Mouse (Mus musculus) embryonic facial prominence, embryonic 11.5 days (tissue): ENCODE measurements around the gene Tm9sf1. TPM values are rescaled to one million over a fixed set of nuclear protein-coding genes. Genes with fewer than 3 reads are reported as not detected.
A peak's percentile ranks its signal among the peaks of the same experiment; 100 is the strongest.

Experiments
- ATAC-seq: fragments of 200-750 bp; cut with Nextera tagmentation; replicated peaks from 2 replicates; pipeline ENCODE4 v1.8.0; 2017; ENCODE audit warnings: low read depth; ENCODE audit not compliant: insufficient number of reproducible peaks, low FRiP score, low TSS enrichment
- DNase-seq: peaks from one replicate; pipeline ENCODE4 v3.0.0-alpha.2; 2015; ENCODE audit warnings: low spot score
- H3K27ac ChIP-seq: fragments of 300-500 bp; sonication (generic); replicated peaks from 2 replicates; pipeline ENCODE4 v1.5.1; 2014; ENCODE audit warnings: mild to moderate bottlenecking, low read depth, low read length, control low read depth
- H3K27me3 ChIP-seq: fragments of 300-500 bp; sonication (generic); 2 replicates; pipeline ENCODE4 v1.6.1; 2014; ENCODE audit warnings: mild to moderate bottlenecking, low read length, moderate library complexity, mixed read lengths; ENCODE audit not compliant: control insufficient read depth, insufficient read depth
- H3K36me3 ChIP-seq: fragments of 300-500 bp; sonication (generic); replicated peaks from 2 replicates; pipeline ENCODE4 v1.6.1; 2014; ENCODE audit warnings: low read depth, mild to moderate bottlenecking, low read length, moderate library complexity, mixed read lengths; ENCODE audit not compliant: control insufficient read depth, insufficient read depth
- H3K4me1 ChIP-seq: fragments of 300-500 bp; sonication (generic); 2 replicates; pipeline ENCODE4 v1.6.1; 2014; ENCODE audit warnings: low read length, mixed read lengths; ENCODE audit not compliant: control insufficient read depth, insufficient read depth
- H3K4me2 ChIP-seq: fragments of 300-500 bp; sonication (generic); 2 replicates; pipeline ENCODE4 v1.6.1; 2014; ENCODE audit warnings: low read depth, mild to moderate bottlenecking, control low read depth, low read length, moderate library complexity
- H3K4me3 ChIP-seq: fragments of 300-500 bp; sonication (generic); 2 replicates; pipeline ENCODE4 v1.5.1; 2014; ENCODE audit warnings: low read depth, low read length, control low read depth
- H3K9ac ChIP-seq: fragments of 300-500 bp; sonication (generic); replicated peaks from 2 replicates; pipeline ENCODE4 v1.6.1; 2014; ENCODE audit warnings: mild to moderate bottlenecking, control low read depth, low read length
- H3K9me3 ChIP-seq: fragments of 300-500 bp; sonication (generic); replicated peaks from 2 replicates; pipeline ENCODE4 v1.6.1; 2016; ENCODE audit warnings: mild to moderate bottlenecking, low read length, inconsistent platforms, mixed read lengths; ENCODE audit not compliant: control insufficient read depth
- WGBS: fragments of 180-500 bp; shearing (Covaris S2); extraction: QIAGEN DNeasy Blood & Tissue Kit; methylation state at CpG from one replicate; pipeline ENCODE4 v1.1.7; 2014; 5-methylcytosine and 5-hydroxymethylcytosine counted together
- polyA plus RNA-seq: library from polyadenylated mRNA; unstranded; fragments of >200 nt; fragmentation: Nextera tagmentation; extraction: Ambion mirVana; gene quantifications from 2 replicates; pipeline ENCODE4 v1.2.1, GENCODE M21; 2014

Tm9sf1 gene
- polyA plus RNA-seq, 1 experiment from 2014 or later, result 70.2 TPM

GRCm38 (mm10) chr14:55671486-55671832 is 27.9 kb upstream of the Tm9sf1 start:
- WGBS, result 0% methylated on average over 12 of the region's 12 CpGs
- peak; percentile 62 for DNase-seq
- no peaks in the 10 kb centered on the region for H3K27me3 ChIP-seq
- peak; percentile 49; the same call in 1 of the 2 replicates for ATAC-seq
- peaks cover under 1% of the 10 kb centered on the region for H3K36me3 ChIP-seq
- peak overlapping the region; percentile 74 for H3K4me2 ChIP-seq
- H3K4me1 ChIP-seq, result no peaks in the 10 kb centered on the region
- peak overlapping the region; percentile 78 for H3K9ac ChIP-seq
- peak overlapping the region; percentile 70 for H3K27ac ChIP-seq
- peak overlapping the region; percentile 70 for H3K4me3 ChIP-seq
- H3K9me3 ChIP-seq, result no peaks in the 10 kb centered on the region

- Histone ChIP-seq H3K9me3 (no peaks in the 10 kb centered on the region), H3K27me3 (no peaks in the 10 kb centered on the region), H3K36me3 (no peaks in the 10 kb centered on the region; the same call in 1 of the 2 replicates), H3K4me1 (no peaks in the 10 kb centered on the region), H3K4me2 (peak overlapping the region; percentile 31; the same call in 1 of the 2 replicates), H3K27ac (no peak overlapping the region), H3K4me3 (peak overlapping the region; percentile 70; the same call in 1 of the 2 replicates), H3K9ac (no peak overlapping the region)
- 47% methylated on average over 2 of the region's 2 CpGs for WGBS
- ATAC-seq (no peak), DNase-seq (no peak)
Measured at GRCm38 (mm10) chr14:55660636-55661035, 17.0 kb upstream of the Tm9sf1 start.

GRCm38 (mm10) chr14:55659960-55660573 is 16.5 kb upstream of the Tm9sf1 start, which contains the start of gene Mdp1:
Gene Mdp1 (minus strand): TSS chr14:55660508.
- H3K4me3 ChIP-seq, result peak within 1 kb of the TSS; percentile 70
- H3K27me3 ChIP-seq, result no peaks in the 10 kb centered on the region
- no peaks in the 10 kb centered on the region for H3K4me1 ChIP-seq
- DNase-seq, result peak; percentile 93
- H3K27ac ChIP-seq, result no peak within 1 kb of the TSS
- WGBS, result under 1% methylated on average over 39 of the region's 39 CpGs
- peak within 1 kb of the TSS; percentile 80 for H3K9ac ChIP-seq
- no peaks in the 10 kb centered on the region for H3K9me3 ChIP-seq
- H3K4me2 ChIP-seq, result peak within 1 kb of the TSS; percentile 31
- no peaks in the 10 kb centered on the region; the same call in 1 of the 2 replicates for H3K36me3 ChIP-seq
- ATAC-seq, result peak; percentile 76

GRCm38 (mm10) chr14:55658011-55658410 is 14.4 kb upstream of the Tm9sf1 start:
- H3K27ac ChIP-seq, result no peak overlapping the region
- DNase-seq (no peak), ATAC-seq (no peak)
- H3K4me2 ChIP-seq, result no peak overlapping the region
- H3K4me3 ChIP-seq, result no peak overlapping the region
- H3K27me3 ChIP-seq, result no peaks in the 10 kb centered on the region
- 96% methylated on average over 5 of the region's 5 CpGs for WGBS
- no peaks in the 10 kb centered on the region for H3K9me3 ChIP-seq
- no peaks in the 10 kb centered on the region for H3K4me1 ChIP-seq
- H3K36me3 ChIP-seq, result no peaks in the 10 kb centered on the region; the same call in 1 of the 2 replicates
- H3K9ac ChIP-seq, result no peak overlapping the region

- H3K27me3 ChIP-seq, result no peaks in the 10 kb centered on the region
- DNase-seq (no peak), ATAC-seq (no peak)
- H3K4me2 ChIP-seq, result no peak overlapping the region
- H3K4me1 ChIP-seq, result no peaks in the 10 kb centered on the region
- H3K27ac ChIP-seq, result no peak overlapping the region
- H3K9ac ChIP-seq, result no peak overlapping the region
- 81% methylated on average over 3 of the region's 3 CpGs for WGBS
- no peaks in the 10 kb centered on the region; the same call in 1 of the 2 replicates for H3K36me3 ChIP-seq
- no peaks in the 10 kb centered on the region for H3K9me3 ChIP-seq
- no peak overlapping the region for H3K4me3 ChIP-seq
Measured at GRCm38 (mm10) chr14:55656935-55657334, 13.3 kb upstream of the Tm9sf1 start.

- WGBS, result 92% methylated on average over 7 of the region's 7 CpGs
- H3K4me3 ChIP-seq, result no peak overlapping the region
- no peak overlapping the region for H3K4me2 ChIP-seq
- no peaks in the 10 kb centered on the region for H3K36me3 ChIP-seq
- H3K4me1 ChIP-seq, result no peaks in the 10 kb centered on the region
- no peak for ATAC-seq
- no peak for DNase-seq
- H3K27ac ChIP-seq, result no peak overlapping the region
- H3K9ac ChIP-seq, result no peak overlapping the region
- no peaks in the 10 kb centered on the region for H3K27me3 ChIP-seq
- H3K9me3 ChIP-seq, result no peaks in the 10 kb centered on the region
Measured at GRCm38 (mm10) chr14:55651528-55651927, 7.9 kb upstream of the Tm9sf1 start.

GRCm38 (mm10) chr14:55649884-55650283 is 6.3 kb upstream of the Tm9sf1 start, which contains the start of gene Tssk4:
Gene Tssk4 (plus strand): TSS chr14:55650184.
- H3K36me3 ChIP-seq, result no peaks in the 10 kb centered on the region
- ATAC-seq, result no peak
- no peak within 1 kb of the TSS for H3K4me3 ChIP-seq
- H3K4me1 ChIP-seq, result no peaks in the 10 kb centered on the region
- H3K9ac ChIP-seq, result no peak within 1 kb of the TSS
- no peak within 1 kb of the TSS for H3K4me2 ChIP-seq
- WGBS, result 88% methylated on average over 2 of the region's 2 CpGs
- H3K27me3 ChIP-seq, result no peaks in the 10 kb centered on the region
- no peak for DNase-seq
- H3K27ac ChIP-seq, result no peak within 1 kb of the TSS
- no peaks in the 10 kb centered on the region for H3K9me3 ChIP-seq

- peak overlapping the region; percentile 50 for H3K4me2 ChIP-seq
- no peaks in the 10 kb centered on the region for H3K27me3 ChIP-seq
- ATAC-seq (no peak), DNase-seq (no peak)
- H3K36me3 ChIP-seq, result no peaks in the 10 kb centered on the region; the same call in 1 of the 2 replicates
- H3K27ac ChIP-seq, result no peak overlapping the region
- H3K4me1 ChIP-seq, result no peaks in the 10 kb centered on the region
- 22% methylated on average over 17 of the region's 17 CpGs for WGBS
- H3K9me3 ChIP-seq, result no peaks in the 10 kb centered on the region
- H3K9ac ChIP-seq, result peak overlapping the region; percentile 96
- peak overlapping the region; percentile 93 for H3K4me3 ChIP-seq
Measured at GRCm38 (mm10) chr14:55644261-55644888, 769 bp upstream of the Tm9sf1 start.
